Mouse (Mus musculus) liver, embryonic 16.5 days (tissue): ENCODE data around the gene Zfpm1. TPM values are rescaled to one million over a fixed set of nuclear protein-coding genes. Genes with fewer than 3 reads are reported as not detected.

ENCODE experiments used
- ATAC-seq: fragments of 200-750 bp; cut with Nextera tagmentation; 2 replicates; pipeline ENCODE4 v1.8.0; 2017; ENCODE audit warnings: low read depth, mild to moderate bottlenecking, moderate number of reproducible peaks, moderate library complexity
- H3K27ac ChIP-seq: fragments of 300-500 bp; sonication (generic); 2 replicates; pipeline ENCODE4 v1.5.1; 2014; ENCODE audit warnings: mild to moderate bottlenecking, low read length
- H3K27me3 ChIP-seq: fragments of 300-500 bp; sonication (generic); 2 replicates; pipeline ENCODE4 v1.6.1; 2014; ENCODE audit warnings: low read depth, low read length, mixed read lengths; ENCODE audit not compliant: control insufficient read depth, insufficient read depth
- H3K36me3 ChIP-seq: fragments of 300-500 bp; sonication (generic); 2 replicates; pipeline ENCODE4 v1.6.1; 2014; ENCODE audit warnings: mild to moderate bottlenecking; ENCODE audit not compliant: control insufficient read depth, insufficient read depth
- H3K4me1 ChIP-seq: fragments of 300-500 bp; sonication (generic); 2 replicates; pipeline ENCODE4 v1.6.1; 2014; ENCODE audit warnings: low read depth, low read length, mixed read lengths; ENCODE audit not compliant: control insufficient read depth
- H3K4me2 ChIP-seq: fragments of 300-500 bp; sonication (generic); 2 replicates; pipeline ENCODE4 v1.6.1; 2014; ENCODE audit warnings: low read depth, low read length, mixed read lengths
- H3K4me3 ChIP-seq: fragments of 300-500 bp; sonication (generic); 2 replicates; pipeline ENCODE4 v1.5.1; 2014; ENCODE audit warnings: low read depth, mild to moderate bottlenecking, low read length
- H3K9ac ChIP-seq: fragments of 300-500 bp; sonication (generic); 2 replicates; pipeline ENCODE4 v1.6.1; 2014; ENCODE audit warnings: low read depth, low read length
- H3K9me3 ChIP-seq: fragments of 300-500 bp; sonication (generic); replicated peaks from 2 replicates; pipeline ENCODE4 v1.6.1; 2016; ENCODE audit warnings: low read length; ENCODE audit not compliant: control insufficient read depth
- WGBS: fragments of 180-500 bp; shearing (Covaris S2); extraction: QIAGEN DNeasy Blood & Tissue Kit; methylation state at CpG from one replicate; pipeline ENCODE4 v1.1.7; 2014; ENCODE audit not compliant: insufficient replicate concordance; 5-methylcytosine and 5-hydroxymethylcytosine counted together
- polyA plus RNA-seq: library from polyadenylated mRNA; unstranded; fragments of >200 nt; fragmentation: Nextera tagmentation; extraction: Ambion mirVana; gene quantifications from 2 replicates; pipeline ENCODE4 v1.2.1, GENCODE M21; 2015

Zfpm1 gene
- polyA plus RNA-seq, 1 experiment from 2014 or later: 8.1 TPM

DNA sequence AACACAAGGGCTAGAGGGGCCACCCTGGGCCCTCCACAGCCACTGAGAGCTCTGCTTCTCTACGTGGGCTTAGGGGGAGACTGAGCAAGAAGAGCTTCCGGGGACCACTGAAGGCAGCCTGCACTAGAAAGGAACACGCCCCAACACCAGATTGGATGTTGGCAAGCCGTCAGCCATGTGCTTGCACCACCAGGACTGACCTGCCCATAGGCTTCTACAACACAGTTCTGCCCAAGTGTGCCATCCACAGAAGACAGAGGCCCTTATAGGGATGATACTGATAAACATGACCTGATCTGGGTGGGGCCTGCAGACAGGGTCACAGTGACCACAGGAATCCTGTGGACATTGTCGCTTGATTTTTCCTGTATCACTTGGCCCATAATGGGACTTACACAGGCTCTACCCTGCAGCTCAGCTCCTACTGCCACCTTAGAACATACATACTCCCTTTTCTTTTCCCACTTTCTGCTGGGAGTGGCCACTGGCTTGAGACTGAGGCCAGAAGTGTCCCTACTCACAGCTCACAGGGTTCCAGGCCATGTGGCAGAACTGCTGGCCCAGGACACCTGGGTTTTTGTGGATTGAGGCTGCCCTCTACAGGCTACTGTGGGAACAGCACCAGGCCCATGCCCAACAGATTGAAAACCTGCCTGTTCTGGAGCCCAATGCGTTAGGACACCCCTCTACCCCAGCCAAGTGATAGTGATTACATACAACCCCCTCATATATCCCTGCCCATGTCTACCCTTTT is 51.0 kb downstream of the Zfpm1 start:
- Histone ChIP-seq H3K4me3 (no peak overlapping the region), H3K27me3 (no peaks in the 10 kb centered on the region), H3K9ac (no peak overlapping the region), H3K36me3 (peaks cover 71% of the 10 kb centered on the region), H3K27ac (0 out of 2 replicates have a peak overlapping the region, but pooled peaks have one; percentile 10), H3K4me2 (no peak overlapping the region), H3K9me3 (peaks cover 32% of the 10 kb centered on the region), H3K4me1 (peaks cover 49% of the 10 kb centered on the region)
- 71% methylated on average over 6 of the region's 6 CpGs for WGBS
- no peak for ATAC-seq

DNA sequence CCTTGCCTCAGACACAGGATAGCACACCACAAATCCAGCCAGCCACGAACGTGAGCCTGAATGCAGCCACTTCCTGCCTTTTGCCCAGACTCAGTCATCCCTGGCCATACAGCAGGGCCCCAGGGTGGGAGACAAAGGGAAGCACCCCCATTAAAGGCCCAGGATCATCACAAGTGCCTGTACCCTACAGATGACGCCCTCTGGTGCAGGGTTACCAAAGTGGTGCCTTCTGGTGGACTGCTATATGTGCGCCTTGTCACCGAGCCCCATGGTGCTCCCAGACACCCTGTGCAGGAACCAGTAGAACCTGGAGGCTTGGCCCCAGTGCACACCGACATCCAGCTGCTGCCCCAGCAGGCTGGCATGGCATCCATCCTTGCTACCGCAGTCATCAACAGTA is 51.6 kb downstream of the Zfpm1 start:
- Histone ChIP-seq H3K9me3 (peaks cover 32% of the 10 kb centered on the region), H3K27ac (no peak overlapping the region), H3K4me2 (no peak overlapping the region), H3K4me3 (no peak overlapping the region), H3K36me3 (peaks cover 74% of the 10 kb centered on the region), H3K9ac (no peak overlapping the region), H3K4me1 (peaks cover 43% of the 10 kb centered on the region), H3K27me3 (no peaks in the 10 kb centered on the region)
- 80% methylated on average over 7 of the region's 7 CpGs for WGBS
- no peak for ATAC-seq

DNA sequence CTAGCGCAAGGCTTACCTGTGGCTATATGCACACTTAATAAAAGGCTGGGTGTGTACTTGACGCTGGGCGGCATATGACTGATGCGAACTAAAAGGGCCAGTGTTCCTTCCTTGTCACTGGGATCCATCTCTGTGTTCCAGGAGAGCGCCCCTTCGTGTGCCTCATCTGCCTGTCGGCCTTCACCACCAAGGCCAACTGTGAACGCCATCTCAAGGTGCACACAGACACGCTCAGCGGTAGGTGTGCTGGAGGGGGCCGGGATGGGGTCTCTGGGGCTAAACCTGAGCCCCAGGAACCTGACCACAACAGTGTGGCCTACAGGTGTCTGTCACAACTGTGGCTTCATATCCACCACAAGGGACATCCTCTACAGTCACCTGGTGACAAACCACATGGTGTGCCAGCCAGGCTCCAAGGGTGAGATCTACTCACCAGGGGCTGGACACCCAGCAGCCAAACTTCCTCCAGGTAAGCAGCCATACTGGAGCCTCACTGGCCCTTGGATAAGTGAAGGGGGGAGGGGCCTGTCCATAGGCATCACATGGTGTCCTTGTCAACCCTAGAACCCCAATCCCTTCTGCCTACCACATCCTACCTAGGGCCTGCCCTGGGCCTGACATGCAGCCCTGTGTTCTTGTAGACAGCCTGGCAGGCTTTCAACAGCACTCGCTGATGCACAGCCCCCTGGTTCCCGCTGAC is 53.0 kb downstream of the Zfpm1 start:
- Histone ChIP-seq H3K9ac (no peak overlapping the region), H3K4me2 (no peak overlapping the region), H3K9me3 (peaks cover 32% of the 10 kb centered on the region), H3K27me3 (no peaks in the 10 kb centered on the region), H3K36me3 (peaks cover 74% of the 10 kb centered on the region), H3K27ac (no peak overlapping the region), H3K4me1 (peaks cover 29% of the 10 kb centered on the region), H3K4me3 (no peak overlapping the region)
- no peak for ATAC-seq
- 95% methylated on average over 13 of the region's 13 CpGs for WGBS

DNA sequence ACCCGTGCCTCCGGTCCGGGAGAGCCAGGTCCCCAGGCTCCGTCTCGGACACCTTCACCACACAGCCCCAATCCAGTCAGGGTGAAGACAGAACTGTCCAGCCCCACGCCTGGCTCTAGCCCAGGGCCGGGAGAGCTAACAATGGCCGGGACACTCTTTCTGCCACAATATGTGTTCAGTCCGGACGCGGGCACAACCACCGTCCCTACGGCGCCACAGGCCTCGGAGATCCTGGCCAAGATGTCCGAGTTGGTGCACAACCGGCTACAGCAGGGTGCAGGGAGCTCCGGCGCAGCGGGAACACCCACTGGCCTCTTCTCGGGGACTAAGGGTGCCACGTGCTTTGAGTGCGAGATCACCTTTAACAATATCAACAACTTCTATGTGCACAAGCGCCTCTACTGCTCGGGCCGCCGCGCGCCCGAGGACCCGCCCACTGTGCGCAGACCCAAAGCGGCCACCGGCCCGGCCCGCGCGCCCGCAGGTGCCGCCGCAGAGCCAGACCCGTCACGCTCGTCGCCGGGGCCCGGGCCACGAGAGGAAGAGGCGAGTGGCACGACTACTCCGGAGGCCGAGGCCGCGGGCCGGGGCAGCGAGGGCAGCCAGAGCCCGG is 53.8 kb downstream of the Zfpm1 start:
- Histone ChIP-seq H3K4me3 (peak overlapping the region; percentile 21; the same call in 1 of the 2 replicates), H3K9me3 (peaks cover 32% of the 10 kb centered on the region), H3K27me3 (no peaks in the 10 kb centered on the region), H3K36me3 (peaks cover 74% of the 10 kb centered on the region), H3K27ac (no peak overlapping the region), H3K9ac (no peak overlapping the region), H3K4me1 (peaks cover 21% of the 10 kb centered on the region), H3K4me2 (peak overlapping the region; percentile 1; the same call in 1 of the 2 replicates)
- WGBS: 82% methylated on average over 57 of the region's 57 CpGs
- no peak for ATAC-seq

DNA sequence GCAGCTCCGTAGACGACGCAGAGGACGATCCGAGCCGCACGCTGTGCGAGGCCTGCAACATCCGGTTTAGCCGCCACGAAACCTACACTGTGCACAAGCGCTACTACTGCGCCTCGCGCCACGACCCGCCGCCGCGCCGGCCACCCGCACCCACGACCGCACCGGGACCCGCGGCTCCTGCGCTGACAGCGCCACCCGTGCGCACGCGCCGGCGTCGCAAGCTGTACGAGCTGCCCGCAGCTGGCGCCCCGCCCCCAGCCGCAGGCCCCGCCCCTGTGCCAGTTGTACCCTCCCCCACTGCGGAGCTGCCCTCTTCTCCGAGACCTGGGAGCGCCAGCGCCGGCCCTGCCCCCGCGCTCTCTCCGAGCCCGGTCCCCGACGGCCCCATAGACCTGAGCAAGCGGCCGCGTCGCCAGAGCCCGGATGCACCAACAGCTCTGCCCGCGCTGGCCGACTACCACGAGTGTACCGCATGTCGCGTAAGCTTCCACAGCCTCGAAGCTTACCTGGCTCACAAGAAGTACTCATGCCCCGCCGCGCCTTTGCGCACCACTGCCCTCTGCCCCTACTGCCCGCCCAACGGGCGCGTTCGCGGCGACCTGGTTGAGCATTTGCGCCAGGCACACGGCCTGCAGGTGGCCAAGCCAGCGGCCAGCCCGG is 54.4 kb downstream of the Zfpm1 start:
- peaks cover 32% of the 10 kb centered on the region for H3K9me3 ChIP-seq
- no peak for ATAC-seq
- H3K36me3 ChIP-seq: peaks cover 70% of the 10 kb centered on the region
- 77% methylated on average over 78 of the region's 81 CpGs for WGBS
- peaks cover 14% of the 10 kb centered on the region for H3K4me1 ChIP-seq
- H3K4me2 ChIP-seq: peak overlapping the region; percentile 1; the same call in 1 of the 2 replicates
- H3K27me3 ChIP-seq: no peaks in the 10 kb centered on the region
- no peak overlapping the region for H3K9ac ChIP-seq
- H3K4me3 ChIP-seq: peak overlapping the region; percentile 21; the same call in 1 of the 2 replicates
- no peak overlapping the region for H3K27ac ChIP-seq

DNA sequence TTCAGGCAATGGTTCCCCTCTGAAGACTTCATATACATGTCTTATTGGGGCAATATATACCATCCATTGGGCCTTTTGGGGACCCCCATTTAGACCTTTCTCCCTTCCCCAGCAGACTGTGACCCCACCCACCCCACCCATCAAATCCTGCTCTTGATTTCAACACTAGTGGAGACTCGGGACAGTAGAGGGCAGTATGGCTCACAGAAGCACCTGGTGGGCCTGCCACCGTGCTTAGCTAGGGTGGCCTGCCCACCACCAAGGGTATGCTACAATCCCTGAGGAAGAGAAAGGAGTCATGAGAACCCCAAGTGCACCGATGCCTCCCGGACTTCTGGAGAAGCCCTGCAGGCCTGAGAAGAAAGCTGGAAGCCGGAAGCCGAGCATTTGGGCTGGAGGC is 56.9 kb downstream of the Zfpm1 start:
- no peak for ATAC-seq
- no peak overlapping the region for H3K9ac ChIP-seq
- H3K9me3 ChIP-seq: peaks cover 30% of the 10 kb centered on the region
- H3K27me3 ChIP-seq: no peaks in the 10 kb centered on the region; the same call in none of the 2 replicates
- H3K4me2 ChIP-seq: no peak overlapping the region
- H3K36me3 ChIP-seq: peaks cover 49% of the 10 kb centered on the region
- WGBS: 81% methylated on average over 6 of the region's 6 CpGs
- peaks cover 20% of the 10 kb centered on the region for H3K4me1 ChIP-seq
- no peak overlapping the region for H3K4me3 ChIP-seq
- no peak overlapping the region for H3K27ac ChIP-seq

DNA sequence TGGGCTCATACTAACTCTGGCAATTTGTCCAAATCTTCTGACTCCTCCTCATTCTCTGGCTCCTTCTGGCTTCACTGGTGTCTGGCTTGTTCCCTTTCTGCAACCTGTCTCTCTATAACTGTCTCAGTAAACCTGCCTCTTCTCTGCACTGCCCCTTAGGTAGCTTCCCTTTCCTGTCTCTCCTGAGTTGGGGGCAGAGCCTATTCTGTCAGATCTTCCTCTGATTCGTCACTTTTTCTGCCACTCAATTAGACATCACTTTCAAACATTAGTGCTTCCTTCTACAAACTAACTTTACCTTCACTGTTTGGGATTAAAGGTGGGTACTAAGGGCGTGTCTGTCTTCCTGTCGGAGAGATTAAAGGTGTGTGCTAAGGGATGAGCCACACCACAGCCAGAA is 58.8 kb downstream of the Zfpm1 start:
- H3K4me2 ChIP-seq: no peak overlapping the region
- WGBS: 82% methylated on average over 3 of the region's 3 CpGs
- peaks cover 30% of the 10 kb centered on the region for H3K36me3 ChIP-seq
- no peak for ATAC-seq
- peaks cover 38% of the 10 kb centered on the region for H3K4me1 ChIP-seq
- H3K9me3 ChIP-seq: peaks cover 13% of the 10 kb centered on the region
- no peak overlapping the region for H3K4me3 ChIP-seq
- H3K9ac ChIP-seq: no peak overlapping the region
- H3K27ac ChIP-seq: no peak overlapping the region
- H3K27me3 ChIP-seq: no peaks in the 10 kb centered on the region; the same call in none of the 2 replicates

DNA sequence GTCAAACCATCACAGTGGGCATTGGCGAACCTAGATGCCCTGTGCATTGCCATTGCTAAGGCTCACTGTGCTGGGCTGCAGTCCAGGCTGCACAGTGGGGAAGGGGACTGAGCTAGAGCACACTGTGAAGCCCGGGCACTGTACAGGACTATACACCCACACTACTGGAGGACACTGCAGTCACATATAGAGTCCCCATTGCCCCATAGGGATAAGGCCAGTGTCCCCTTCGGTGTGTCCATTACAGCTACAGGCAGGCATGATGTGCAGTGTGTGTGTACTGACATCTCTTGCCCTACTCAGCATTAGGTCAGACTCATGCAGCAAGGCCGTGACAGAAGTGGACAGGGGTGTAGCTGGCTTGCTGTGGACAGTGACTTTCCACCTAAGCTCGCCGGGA is 59.8 kb downstream of the Zfpm1 start:
- H3K4me1 ChIP-seq: peaks cover 38% of the 10 kb centered on the region
- no peak overlapping the region for H3K4me3 ChIP-seq
- H3K4me2 ChIP-seq: no peak overlapping the region
- ATAC-seq: no peak
- peaks cover 3% of the 10 kb centered on the region for H3K9me3 ChIP-seq
- peaks cover 20% of the 10 kb centered on the region for H3K36me3 ChIP-seq
- WGBS: 55% methylated on average over 6 of the region's 6 CpGs
- no peak overlapping the region for H3K9ac ChIP-seq
- H3K27ac ChIP-seq: no peak overlapping the region
- no peaks in the 10 kb centered on the region; the same call in none of the 2 replicates for H3K27me3 ChIP-seq
